Mouse (Mus musculus) megakaryocyte-erythroid progenitor cell, adult 5-6 weeks (primary cell): ENCODE results near the gene Mrpl27. TPM values are rescaled to one million over a fixed set of nuclear protein-coding genes. Genes with fewer than 3 reads are reported as not detected.
"Not testable (repeated sequence)": the region's sequence is repeated elsewhere in the genome, so short reads cannot be mapped to it uniquely, and the experiment has no call there.

ENCODE experiments used
- ATAC-seq: replicated peaks from 2 replicates; pipeline ENCODE4 v1.8.0; 2016; ENCODE audit warnings: mild to moderate bottlenecking, inconsistent platforms; ENCODE audit not compliant: severe bottlenecking, poor library complexity, low FRiP score, low TSS enrichment
- total RNA-seq, 2 experiments: library from RNA; stranded (forward) in 1 of 2; stranded (reverse) in 1 of 2; fragments of 200-1000, 215-1000 nt in 1 of 2; fragments of >200 nt in 1 of 2; fragmentation: Nextera tagmentation in 1 of 2; gene quantifications; 2 replicates each; pipeline ENCODE4 v1.2.3; 2014 to 2017

Gene Mrpl27
- total RNA-seq (2014; fragmentation: Nextera tagmentation) (79.7 and 90.4 TPM in 2 replicates), total RNA-seq (2017) (31.7 and 45.3 TPM in 2 replicates)

DNA sequence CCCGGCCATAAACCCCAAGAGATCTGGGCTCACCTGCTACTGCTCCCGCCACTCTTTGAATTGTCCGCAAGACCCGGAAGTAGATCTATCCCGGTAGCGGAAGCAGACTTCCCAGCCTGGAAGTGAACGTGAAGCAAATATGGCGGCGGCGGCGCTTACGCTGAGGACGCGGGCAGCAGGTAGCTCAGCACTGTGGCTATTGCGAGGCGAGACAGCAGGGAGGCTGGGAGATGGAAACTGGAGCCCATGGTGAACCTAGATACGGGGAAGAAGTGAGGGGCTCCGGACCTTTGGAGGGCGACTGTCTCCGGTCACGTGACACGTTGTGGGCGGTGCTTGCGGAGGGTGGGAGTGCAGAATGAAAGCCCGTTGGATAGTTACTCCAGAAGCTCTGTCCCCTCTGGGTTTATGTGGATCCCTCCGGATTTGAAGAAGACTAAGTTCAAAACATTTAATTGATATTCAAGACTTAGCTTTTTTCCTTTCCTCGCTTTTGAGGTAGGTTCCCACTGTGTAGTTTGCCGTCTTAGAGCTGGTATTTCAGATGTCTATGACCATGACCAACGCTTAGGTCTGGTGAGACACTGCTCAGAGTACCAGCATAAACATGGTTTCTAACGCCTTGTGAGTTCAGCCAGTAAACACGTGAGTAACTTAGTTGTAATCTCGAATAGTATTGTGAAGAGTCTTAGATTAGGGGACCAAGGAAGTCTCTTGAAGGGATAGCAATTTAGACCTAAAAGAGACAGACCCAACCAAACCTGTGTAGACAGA is at the start of gene Mrpl27, which contains the start of gene Eme1:
Mrpl27 (plus strand) TSS at position 105 of the 774 bp plus-strand sequence.
Eme1 (minus strand) TSS at position 302 of the 774 bp plus-strand sequence.
- ATAC-seq = peak; percentile 89

DNA sequence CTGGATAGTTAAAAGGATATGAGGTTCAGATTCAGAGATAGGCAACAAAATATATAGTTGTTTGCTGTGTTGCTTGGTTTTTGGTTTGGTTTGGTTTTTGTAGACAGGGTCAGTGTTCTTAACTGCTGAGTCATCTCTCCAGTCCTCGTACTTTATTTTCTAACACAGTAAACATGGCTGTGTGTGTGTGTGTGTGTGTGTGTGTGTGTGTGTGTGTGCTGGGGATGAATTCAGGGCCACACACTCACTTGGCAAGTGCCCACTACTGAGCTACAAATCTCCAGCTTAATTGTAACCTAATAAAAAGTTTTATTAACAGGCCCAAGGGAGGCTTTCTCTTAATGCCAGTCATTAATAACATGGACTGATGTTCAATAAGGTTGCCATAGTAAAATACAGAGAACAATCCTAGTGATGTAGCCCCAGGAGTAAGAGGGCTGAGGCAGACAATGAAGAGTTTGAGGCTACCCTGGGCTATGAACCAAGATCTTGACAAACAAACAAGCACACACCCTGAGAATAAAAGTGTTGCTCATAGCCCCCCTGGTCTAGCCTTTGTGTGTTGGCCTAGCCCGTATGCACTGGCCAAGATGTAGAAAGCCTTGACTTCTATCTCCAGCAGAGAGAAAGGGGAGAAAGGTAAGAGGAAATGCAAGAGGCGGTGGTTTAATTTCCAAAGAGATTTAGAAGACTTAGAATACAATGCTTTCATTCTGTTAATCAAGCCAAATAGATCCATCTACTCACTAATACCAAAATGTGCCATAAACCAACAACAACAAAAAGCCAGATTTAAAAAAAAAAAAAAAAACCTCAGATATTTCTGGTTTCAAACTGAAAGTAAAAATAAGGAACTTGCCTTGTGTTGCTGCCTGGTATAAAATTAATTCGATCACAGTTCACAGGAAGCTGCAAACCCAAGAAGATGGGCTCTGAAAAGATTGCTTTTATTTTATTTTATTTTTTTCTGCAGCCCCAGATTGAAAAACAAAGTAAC is 42.5 kb upstream of the Mrpl27 start:
- no peak for ATAC-seq

DNA sequence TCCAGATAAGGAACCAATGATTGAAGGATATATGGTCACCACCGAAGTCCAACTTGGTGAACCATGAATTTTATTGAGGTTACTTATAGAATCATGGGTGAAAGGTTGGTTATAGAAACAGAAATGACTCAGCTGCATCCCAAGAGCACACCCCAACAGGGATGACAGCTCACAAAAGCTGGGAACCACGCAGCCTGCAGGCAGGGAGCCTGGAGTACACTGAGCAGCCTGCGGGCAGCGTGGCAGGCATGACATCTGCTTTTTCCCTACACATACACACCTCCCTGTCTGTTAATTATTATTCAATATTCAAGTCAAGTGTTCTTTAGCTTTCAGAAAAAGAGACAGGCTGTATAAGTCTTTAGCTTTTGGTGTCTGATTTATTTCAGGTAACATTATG is 39.0 kb upstream of the Mrpl27 start:
- ATAC-seq = no peak

DNA sequence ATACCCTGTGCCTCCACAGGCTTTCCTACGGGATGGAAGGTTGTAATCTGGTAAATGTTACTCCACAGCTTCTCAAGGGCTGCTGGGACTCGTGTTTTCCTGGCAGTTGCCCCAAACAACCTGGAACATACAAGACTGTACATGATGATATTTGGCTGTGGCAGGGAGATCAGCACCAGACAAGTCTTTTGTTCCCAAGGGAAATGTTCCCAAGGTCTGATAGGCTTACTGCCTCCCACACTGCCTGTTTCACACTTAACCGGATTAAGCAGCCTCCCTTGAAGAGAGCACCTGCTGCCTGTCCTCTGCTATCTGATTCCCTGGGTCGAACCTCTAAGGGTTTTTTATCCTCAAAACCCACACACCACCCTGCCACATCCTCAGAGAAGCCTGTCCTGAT is 38.1 kb upstream of the Mrpl27 start:
- no peak for ATAC-seq

DNA sequence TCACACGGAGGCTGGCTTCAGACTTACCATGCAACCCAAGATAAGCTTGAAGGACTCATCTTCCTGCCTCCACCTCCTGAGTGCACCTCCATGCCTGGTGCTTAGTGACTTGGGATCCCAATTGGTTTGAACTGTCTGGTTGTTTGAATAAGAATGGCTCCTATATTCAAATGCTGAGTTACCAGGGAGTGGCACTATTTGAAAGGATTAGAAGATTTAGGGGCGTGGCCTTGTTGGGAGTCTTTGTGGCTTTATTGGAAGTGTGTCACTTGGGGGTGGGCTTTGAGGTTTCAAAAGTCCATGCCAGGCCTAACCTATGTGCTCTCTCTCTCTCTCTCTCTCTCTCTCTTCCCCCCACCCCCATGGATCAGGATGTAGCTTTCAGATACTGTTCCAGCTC is 35.9 kb upstream of the Mrpl27 start:
- ATAC-seq = no peak

DNA sequence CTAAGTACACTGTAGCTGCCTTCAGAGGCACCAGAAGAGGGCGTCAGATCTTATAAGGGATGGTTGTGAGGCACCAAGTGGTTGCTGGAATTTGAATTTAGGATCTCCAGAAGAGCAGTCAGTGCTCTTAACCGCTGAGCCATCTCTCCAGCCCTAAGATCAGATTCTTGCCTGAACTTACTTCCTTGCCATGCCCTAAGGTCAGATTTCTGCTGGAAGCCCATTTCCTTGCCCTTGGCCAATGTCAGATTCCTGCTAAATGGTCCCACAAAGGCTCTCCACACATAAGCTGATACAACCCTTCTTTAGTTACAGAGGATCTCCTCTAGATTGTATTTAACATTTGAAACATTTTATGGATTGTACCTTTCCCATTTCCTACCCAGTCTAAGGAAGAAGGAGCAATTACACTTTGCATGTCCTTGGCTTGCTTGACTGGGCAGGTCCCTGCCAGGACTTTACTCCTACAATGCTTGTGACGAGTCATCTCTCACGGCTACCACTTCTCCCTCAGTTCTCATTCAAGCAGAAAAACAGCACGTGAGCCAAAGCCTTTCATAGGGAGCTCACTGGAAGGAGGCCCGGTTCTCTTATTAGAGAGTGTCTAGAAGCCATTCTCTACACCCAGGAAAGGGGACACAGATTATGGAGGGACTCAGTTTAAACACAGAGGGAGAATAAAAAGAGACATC is 32.7 kb upstream of the Mrpl27 start:
- no peak for ATAC-seq

DNA sequence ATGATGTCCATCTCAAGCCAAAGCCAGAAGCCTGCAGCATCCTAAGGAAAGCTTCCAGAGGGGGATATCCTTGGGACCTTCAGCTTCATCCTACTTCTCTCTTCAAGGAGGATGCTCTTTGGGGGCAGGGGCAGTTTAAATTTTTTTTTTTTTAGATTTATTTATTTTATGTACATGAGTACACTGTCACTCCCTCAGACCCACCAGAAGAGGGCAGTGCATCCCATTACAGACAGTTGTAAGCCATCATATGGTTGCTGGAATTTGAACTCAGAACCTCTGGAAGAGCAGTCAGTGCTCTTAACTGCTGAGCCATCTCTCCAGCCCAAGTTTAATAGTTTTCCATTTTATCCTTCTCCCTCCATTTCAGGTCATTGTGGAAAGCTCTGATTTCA is 32.1 kb upstream of the Mrpl27 start:
- no peak for ATAC-seq

DNA sequence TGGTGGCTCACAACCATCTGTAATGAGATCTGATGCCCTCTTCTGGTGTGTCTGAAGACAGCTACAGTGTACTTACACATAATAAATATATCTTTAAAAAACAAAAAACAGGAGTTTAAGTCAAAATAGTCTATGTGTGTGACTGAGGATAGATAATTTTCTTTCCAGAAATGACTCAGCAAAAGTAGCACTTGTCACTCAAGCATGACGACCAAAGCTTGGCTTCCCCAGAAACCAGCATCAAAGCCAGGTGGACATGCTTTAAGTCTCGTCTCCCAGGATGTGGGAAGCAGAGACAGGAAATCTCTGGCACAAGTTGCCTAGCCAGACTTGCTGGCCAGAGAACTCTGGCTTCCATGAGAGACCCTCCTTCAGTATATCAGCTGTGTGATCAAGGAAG is 31.4 kb upstream of the Mrpl27 start:
- no peak for ATAC-seq

DNA sequence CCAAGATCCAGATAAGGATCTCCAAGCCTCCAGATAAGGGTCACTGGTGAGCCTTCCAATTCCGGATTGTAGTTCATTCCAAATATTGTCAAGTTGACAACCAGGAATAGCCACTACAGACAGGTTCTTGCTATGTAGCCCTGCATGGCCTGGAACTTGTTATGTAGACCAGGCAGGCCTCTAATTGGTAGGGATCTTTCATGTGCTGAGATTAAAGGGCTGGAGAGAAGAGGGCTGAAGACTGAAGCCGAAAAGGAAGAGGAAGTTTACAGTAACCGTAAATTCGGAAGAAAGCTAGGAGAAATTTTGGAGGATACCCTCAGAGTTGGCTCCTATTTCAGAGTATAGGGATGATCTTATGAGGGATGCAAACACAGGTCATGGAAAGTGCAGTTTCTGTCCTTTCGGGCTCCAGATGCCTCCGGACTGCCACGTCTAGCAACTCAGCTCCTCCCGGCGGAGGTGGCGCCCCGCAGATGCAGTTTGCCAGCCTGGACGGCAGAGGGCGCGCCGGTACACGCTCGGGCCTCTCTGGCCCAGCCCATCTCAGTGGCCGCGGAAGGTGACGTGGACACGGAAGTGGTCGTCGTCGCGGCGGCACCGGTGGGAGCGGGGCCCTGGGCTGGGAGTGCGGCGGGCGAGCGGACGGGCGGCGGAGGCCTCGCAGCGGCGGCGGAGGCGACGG is 24.2 kb upstream of the Mrpl27 start, which contains the start of gene Lrrc59:
Lrrc59 (plus strand) TSS at position 569 of the 685 bp plus-strand sequence.
- peak; percentile 98 for ATAC-seq

DNA sequence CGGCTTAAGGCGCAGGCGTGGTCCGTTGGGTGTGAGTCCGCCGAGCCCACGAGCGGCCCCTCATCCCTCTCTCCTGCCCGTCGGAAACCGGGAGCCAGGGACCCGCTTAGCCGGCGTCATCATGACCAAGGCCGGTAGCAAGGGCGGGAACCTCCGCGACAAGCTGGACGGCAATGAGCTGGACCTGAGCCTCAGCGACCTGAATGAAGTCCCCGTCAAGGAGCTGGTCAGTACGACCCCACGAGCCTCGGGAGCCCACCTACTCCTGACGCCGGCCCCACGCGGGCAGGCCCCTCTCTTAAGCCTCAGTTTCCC is 23.7 kb upstream of the Mrpl27 start:
- ATAC-seq = peak; percentile 44

DNA sequence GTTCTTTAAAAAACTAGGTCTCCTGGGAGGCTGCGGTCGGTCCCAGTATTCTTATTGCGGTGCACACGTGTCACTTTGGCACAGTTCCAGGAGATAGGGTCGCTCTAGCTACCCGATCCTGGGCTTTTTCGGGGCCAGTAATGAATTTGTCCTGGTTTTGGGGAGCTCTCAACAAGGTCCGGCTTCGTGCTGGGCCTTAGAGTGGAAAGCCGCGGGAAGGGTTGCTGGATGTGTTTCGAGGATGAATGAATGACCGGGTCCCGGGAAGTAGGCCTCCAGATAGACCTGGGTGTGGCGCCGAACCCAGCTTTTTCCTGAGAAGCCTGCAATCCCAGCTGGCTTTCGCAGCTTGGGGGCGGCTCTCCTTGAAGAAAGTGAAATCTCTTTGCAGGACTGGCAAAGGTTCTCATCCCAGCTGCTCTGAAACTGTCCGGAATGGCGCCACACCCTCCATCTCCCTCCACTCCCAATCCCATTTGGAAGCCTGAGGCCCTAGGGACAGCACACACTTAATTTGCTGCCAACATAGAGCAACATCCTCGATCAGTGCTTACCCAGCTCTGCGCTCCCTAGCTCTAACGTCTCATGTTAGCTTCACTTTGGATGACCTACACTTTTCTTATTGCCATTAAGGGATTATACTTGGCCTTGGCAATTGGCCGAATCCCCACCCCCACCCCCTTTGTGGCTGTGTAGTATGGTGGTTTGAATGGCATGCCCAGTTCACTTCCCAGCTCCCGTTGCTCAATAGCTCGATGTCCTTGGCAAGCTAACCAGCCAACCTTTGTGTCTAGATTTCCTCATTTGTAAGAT is 23.2 kb upstream of the Mrpl27 start:
- peak; percentile 25; the same call in 1 of the 2 replicates for ATAC-seq

DNA sequence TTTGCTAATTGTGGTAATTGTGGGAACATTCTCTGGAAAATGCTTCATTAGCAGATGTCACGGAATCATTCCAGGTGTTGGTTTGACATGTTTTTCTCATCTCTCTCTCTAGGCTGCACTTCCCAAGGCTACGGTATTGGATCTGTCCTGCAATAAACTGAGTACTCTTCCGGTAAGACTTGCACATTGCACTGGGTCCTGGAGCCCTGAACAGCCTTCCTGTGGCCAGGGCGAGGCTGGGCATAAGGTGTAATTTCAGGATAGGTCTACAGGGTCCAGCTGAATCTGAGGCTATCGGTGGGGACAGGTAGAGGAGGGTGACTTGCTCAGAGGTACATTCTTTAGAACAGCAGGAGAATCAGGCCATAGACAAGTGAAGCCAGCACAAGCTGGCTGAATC is 21.6 kb upstream of the Mrpl27 start:
- ATAC-seq = no peak

DNA sequence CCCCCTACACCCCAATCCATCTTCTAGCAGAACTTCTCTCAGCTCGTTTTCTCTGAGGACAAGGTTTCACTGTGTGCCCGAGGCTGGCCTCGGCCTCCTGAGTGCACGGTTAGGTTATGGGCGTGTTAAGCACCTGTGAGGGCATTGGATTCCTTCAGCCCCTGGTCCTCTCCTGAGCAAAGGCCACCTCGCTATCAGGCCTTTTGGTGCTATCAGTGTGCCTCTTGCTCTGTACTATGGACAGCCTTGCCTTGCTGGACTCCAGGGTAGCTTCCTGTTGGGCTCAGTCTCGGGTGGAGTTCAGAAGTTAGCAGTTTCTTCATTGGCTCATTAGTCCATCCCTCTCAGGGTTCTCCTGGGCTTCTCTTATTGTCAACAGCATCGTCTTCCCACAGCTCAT is 20.6 kb upstream of the Mrpl27 start:
- no peak for ATAC-seq

DNA sequence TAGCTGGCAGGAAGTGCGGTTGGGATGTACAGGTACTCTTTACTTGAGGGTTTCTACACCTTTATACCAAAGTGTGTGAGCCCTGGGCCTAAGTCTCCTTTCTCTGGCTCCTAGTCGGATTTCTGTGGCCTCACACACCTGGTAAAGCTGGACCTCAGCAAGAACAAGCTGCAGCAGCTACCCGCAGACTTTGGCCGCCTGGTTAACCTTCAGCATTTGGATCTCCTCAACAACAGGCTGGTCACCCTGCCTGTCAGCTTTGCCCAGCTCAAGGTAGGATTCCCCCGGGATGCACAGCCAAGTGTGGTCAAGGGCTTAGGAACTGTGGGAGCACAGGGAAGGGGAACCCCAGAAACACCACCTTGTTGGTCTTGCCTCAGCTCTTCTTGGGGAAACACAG is 19.1 kb upstream of the Mrpl27 start:
- ATAC-seq = no peak

DNA sequence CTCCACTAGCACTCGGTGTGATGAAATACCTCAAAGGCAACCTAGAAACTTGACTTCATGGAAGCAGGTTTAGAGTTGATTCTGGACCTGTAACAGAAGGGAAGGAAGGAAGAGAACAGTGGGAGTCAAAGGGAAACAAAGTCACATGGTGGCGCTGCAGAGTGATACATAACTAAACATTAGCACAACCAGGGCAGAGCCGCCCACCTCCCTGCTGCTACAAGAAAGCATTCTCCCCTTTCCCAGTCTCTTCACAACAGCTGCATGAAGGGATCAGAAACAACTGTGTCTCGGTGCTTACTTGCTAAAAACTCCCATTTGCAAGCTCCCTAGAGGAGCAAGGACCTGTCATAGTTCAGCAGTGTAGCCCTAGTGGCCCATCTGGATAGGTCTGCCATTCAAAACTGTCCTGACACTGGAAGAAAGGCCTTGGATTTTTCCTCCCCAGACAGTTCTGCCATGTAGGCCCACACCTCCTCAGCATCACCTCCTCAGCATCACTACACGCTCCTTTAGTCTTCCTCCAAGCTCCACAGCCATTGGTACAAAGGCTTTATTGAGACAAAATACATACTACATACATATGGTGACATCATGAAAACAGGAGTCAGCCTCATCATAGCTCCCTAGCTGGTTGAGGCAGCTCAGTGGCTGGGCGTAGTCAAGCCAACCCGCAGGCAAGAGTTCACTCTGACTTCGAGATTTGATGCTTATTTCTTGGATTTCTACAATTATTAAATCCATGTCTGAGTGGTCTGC is 8.9 kb upstream of the Mrpl27 start:
- no peak for ATAC-seq

DNA sequence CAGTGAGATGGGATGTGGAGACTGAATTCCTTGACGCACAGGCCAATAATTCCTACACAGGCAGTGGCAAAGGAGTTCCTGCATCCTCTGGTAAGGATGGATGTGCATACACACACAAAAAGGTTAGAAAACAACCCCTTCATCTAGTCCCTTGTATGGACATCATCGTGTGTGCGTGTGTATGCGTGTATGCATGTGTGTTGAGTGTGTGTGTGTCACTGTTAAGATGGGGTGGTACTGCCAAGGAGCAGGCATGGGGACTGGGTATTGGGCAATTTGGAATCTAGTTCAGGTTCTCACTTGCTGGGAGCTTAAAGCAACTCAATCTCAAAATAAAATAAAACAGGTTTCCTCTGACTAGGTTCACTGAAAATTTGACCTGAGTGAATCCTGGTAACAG is 7.1 kb upstream of the Mrpl27 start:
- no peak for ATAC-seq

DNA sequence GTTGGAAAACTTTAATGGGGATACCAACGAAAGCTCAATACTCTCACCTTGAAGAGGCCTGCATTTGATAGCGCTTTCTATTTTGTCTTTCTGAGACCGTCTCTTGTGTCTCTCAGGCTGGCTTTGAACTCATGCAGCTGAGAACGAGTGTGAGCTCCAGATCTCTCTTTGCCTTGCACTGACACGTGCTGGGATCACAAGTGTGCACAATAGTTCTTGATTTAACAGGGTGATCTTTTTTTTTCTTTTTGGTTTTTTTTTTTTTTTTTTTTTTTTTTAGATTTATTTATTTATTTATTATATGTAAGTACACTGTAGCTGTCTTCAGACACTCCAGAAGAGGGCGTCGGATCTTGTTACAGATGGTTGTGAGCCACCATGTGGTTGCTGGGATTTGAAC is 2.3 kb upstream of the Mrpl27 start:
- not testable (repeated sequence) for ATAC-seq

DNA sequence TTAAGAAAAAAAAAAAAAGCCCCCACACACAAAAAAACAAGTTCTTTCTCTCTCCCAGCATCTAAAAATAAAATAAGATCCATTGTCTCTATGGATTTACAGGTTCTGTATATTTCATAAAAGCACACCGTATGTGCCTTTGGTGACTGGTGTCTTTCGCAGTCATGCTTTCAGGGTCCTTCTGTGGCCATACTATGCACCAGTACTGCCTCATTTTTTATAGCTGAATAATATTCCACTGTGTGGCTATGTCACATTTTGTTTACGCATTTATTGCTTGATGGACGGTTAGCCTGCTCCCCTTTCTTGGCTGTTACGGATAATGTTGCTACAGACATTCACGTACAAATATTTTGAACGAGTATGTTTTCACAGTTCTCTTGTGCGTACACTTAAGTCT is 594 bp upstream of the Mrpl27 start:
- ATAC-seq = no peak
